Mouse (Mus musculus) bone marrow, adult 2 months (tissue): Measurements from ENCODE around the gene Pfas.

Experiments used
- CTCF ChIP-seq: fragments of 200-500 bp; IDR thresholded peaks from 2 replicates; pipeline ENCODE4 v1.5.1; 2011; ENCODE audit warnings: low read length, control low read depth; ENCODE audit not compliant: control insufficient read depth, insufficient read depth
- POLR2A ChIP-seq: fragments of 200-500 bp; IDR thresholded peaks from 2 replicates; pipeline ENCODE4 v1.6.1; 2011; ENCODE audit warnings: low read depth, mild to moderate bottlenecking, control low read depth, low read length, borderline replicate concordance; ENCODE audit not compliant: control insufficient read depth

DNA sequence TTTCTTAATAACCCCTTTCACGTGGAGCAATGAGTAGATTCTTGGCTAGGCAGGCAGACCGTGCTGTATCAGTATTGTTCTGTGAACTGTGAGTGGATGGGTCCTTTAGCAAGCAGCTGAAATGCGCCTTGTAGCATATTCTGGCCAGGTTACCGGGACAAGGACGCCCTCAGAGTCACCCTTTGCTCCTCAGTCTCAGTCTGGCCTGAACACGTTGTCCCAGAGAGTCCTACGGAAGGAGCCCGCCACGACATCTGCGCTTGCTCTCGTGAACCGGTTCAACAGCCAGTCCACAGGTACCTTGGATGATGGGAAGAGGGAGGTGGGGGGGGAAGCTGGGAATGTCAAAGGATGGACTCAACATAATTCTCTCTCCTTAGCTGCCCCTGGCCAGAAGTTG lies 39.3 kb upstream of the Pfas start:
- TF ChIP-seq POLR2A, result no peak
- TF ChIP-seq CTCF, result no peak
